ENCODE assay signal across 13 mouse cellular contexts in the genomic region with DNA sequence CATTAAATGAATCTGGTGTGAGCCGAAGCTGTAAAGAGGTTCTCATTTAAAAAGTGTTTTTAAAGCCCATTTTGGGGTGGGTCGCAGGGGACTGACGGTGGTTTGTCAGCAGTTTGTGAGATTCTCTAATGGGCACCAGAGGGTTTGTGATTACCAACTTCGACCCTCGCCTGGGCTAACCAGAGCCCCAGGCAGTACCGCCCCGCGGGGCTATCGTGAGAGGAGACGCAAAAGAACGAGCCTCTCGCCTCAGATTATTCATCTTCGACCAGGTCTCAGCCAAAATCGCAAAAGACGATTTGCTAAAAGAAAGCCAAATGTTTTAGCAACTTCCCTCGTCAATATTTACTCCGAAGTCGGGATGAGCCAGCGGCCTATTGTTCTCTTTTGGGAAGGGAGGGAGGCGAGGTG. TPM values are rescaled to one million over a fixed set of nuclear protein-coding genes. Genes with fewer than 3 reads are reported as not detected.
DNase-seq lines count a peak whose midpoint lies in the region; ATAC-seq and TF ChIP-seq lines count a peak whose summit lies in the region.
"Had no signal": no experiment of that assay in that cellular context is flagged by ENCODE, and none has a peak within 500 bp of the region (broad histone marks: within the 10 kb centered on the region; RNA-seq: fewer than 3 reads in every experiment).

No protein-coding gene starts in this region.

- no peak overlapping the region; the same call in 1 of the 2 replicates for H3K27ac ChIP-seq in embryonic facial prominence, embryonic 12.5 days
- H3K27ac ChIP-seq in hindbrain, postnatal 0 days = peak overlapping the region; percentile 89
- peak overlapping the region; percentile 98 for H3K27ac ChIP-seq in neural tube, embryonic 11.5 days (ENCODE audit: low read depth, low read length)
- no peak overlapping the region for H3K27ac ChIP-seq in heart, embryonic 10.5 days
- H3K27ac ChIP-seq: kidney, postnatal 0 days had no signal

- no peak overlapping the region for H3K4me2 ChIP-seq in embryonic facial prominence, embryonic 12.5 days (replicated peaks)
- H3K4me2 ChIP-seq in hindbrain, postnatal 0 days (ENCODE audit: low read depth, low read length) = peak overlapping the region; percentile 68; the same call in 1 of the 2 replicates
- peak overlapping the region; percentile 72 for H3K4me2 ChIP-seq in neural tube, embryonic 11.5 days (ENCODE audit: low read depth)

- H3K4me1 ChIP-seq in embryonic facial prominence, embryonic 12.5 days = peaks cover 21% of the 10 kb centered on the region; the same call in 1 of the 2 replicates
- H3K4me1 ChIP-seq in hindbrain, postnatal 0 days (ENCODE audit: insufficient read depth, low read length) = no peaks in the 10 kb centered on the region
- peaks cover 15% of the 10 kb centered on the region; the same call in 1 of the 2 replicates for H3K4me1 ChIP-seq in neural tube, embryonic 11.5 days (ENCODE audit: control insufficient read depth, insufficient read depth, low read length)
- H3K4me1 ChIP-seq in heart, embryonic 10.5 days = peaks cover 38% of the 10 kb centered on the region

- no peak for TF ChIP-seq CTCF in hindbrain, postnatal 0 days (IDR thresholded peaks at IDR 0.05; ENCODE audit: low read depth)

- peak overlapping the region; percentile 49 for H3K4me3 ChIP-seq in embryonic facial prominence, embryonic 12.5 days
- H3K4me3 ChIP-seq in hindbrain, postnatal 0 days (ENCODE audit: low read length) = peak overlapping the region; percentile 60
- peak overlapping the region; percentile 75 for H3K4me3 ChIP-seq in neural tube, embryonic 11.5 days (ENCODE audit: low read depth, low read length)
- H3K4me3 ChIP-seq in heart, embryonic 10.5 days = no peak overlapping the region

- H3K9me3 ChIP-seq in embryonic facial prominence, embryonic 12.5 days = no peaks in the 10 kb centered on the region
- H3K9me3 ChIP-seq in hindbrain, postnatal 0 days (ENCODE audit: low read length) = no peaks in the 10 kb centered on the region
- H3K9me3 ChIP-seq in neural tube, embryonic 11.5 days (ENCODE audit: control insufficient read depth, low read length) = no peaks in the 10 kb centered on the region
- no peaks in the 10 kb centered on the region for H3K9me3 ChIP-seq in heart, embryonic 10.5 days

- intact Hi-C loops in left cerebral cortex, postnatal 4 days (cut with DNase I) = loop anchor here (5.0 kb wide), 1 partner anchor 250 kb away; no protein-coding TSS in a partner anchor

- DNase-seq in cerebellum, adult 11-12 months = peak; percentile 28
- peak; percentile 27 for DNase-seq in hindbrain, postnatal 0 days (ENCODE audit: low spot score)
- peak; percentile 40 for DNase-seq in neural tube, embryonic 11.5 days (ENCODE audit: low spot score)
- no peak for DNase-seq in heart, embryonic 10.5 days (ENCODE audit: low spot score)
- DNase-seq in heart, postnatal 4 days = no peak
- no peak for DNase-seq in left cerebral cortex, postnatal 4 days
- DNase-seq: liver, postnatal 0 days; thymus, adult 2 months had no signal

- ATAC-seq in cerebellum, adult (ENCODE audit: insufficient number of reproducible peaks, low FRiP score, low TSS enrichment) = no peak
- ATAC-seq in embryonic facial prominence, embryonic 12.5 days (ENCODE audit: insufficient number of reproducible peaks, insufficient read depth, low FRiP score, low TSS enrichment) = no peak
- no peak for ATAC-seq in hindbrain, postnatal 0 days
- no peak for ATAC-seq in neural tube, embryonic 11.5 days (ENCODE audit: insufficient read depth, low FRiP score, low TSS enrichment)
- ATAC-seq: activated CD4-positive, CD25-positive, alpha-beta regulatory T cell, adult 4 months; liver, postnatal 0 days had no signal

- H3K36me3 ChIP-seq in embryonic facial prominence, embryonic 12.5 days = no peaks in the 10 kb centered on the region
- no peaks in the 10 kb centered on the region; the same call in 1 of the 2 replicates for H3K36me3 ChIP-seq in hindbrain, postnatal 0 days (ENCODE audit: insufficient read depth, low read length)
- no peaks in the 10 kb centered on the region for H3K36me3 ChIP-seq in neural tube, embryonic 11.5 days (ENCODE audit: control insufficient read depth, insufficient read depth, low read length)
- H3K36me3 ChIP-seq in heart, embryonic 10.5 days = no peaks in the 10 kb centered on the region

- WGBS in embryonic facial prominence, embryonic 12.5 days = under 1% methylated on average over 20 of the region's 20 CpGs
- 3% methylated on average over 20 of the region's 20 CpGs for WGBS in hindbrain, postnatal 0 days
- under 1% methylated on average over 20 of the region's 20 CpGs for WGBS in neural tube, embryonic 11.5 days
- WGBS in heart, embryonic 10.5 days = under 1% methylated on average over 20 of the region's 20 CpGs

- peaks cover 66% of the 10 kb centered on the region for H3K27me3 ChIP-seq in embryonic facial prominence, embryonic 12.5 days
- H3K27me3 ChIP-seq in hindbrain, postnatal 0 days (ENCODE audit: insufficient read depth, low read length) = no peaks in the 10 kb centered on the region
- peaks cover 51% of the 10 kb centered on the region for H3K27me3 ChIP-seq in neural tube, embryonic 11.5 days (ENCODE audit: control insufficient read depth, insufficient read depth, low read length)
- peaks cover 97% of the 10 kb centered on the region for H3K27me3 ChIP-seq in heart, embryonic 10.5 days (ENCODE audit: insufficient read depth, poor library complexity, severe bottlenecking)

- peak overlapping the region; percentile 30; the same call in 1 of the 2 replicates for H3K9ac ChIP-seq in embryonic facial prominence, embryonic 12.5 days
- peak overlapping the region; percentile 89 for H3K9ac ChIP-seq in hindbrain, postnatal 0 days (replicated peaks; ENCODE audit: low read length)
- peak overlapping the region; percentile 95 for H3K9ac ChIP-seq in neural tube, embryonic 11.5 days (ENCODE audit: low read length)
- H3K9ac ChIP-seq: liver, postnatal 0 days had no signal

RNA-seq across cellular contexts. Expression of a gene that starts 2.0 kb away (rescaled TPM):
- 3.7 and 4.9 TPM in 2 replicates for polyA plus RNA-seq in embryonic facial prominence, embryonic 12.5 days (2016; fragmentation: Nextera tagmentation; extraction: Ambion mirVana)
- 234 TPM in 2 replicates for total RNA-seq in hindbrain, postnatal 0 days (2014; rRNA removed)
- 35.9 and 40.2 TPM in 2 replicates for polyA plus RNA-seq in hindbrain, postnatal 0 days (2015; fragmentation: Nextera tagmentation; extraction: Ambion mirVana)
- polyA plus RNA-seq in neural tube, embryonic 11.5 days (2014; fragmentation: Nextera tagmentation; extraction: Ambion mirVana) = 6.3 and 7.6 TPM in 2 replicates
- polyA plus RNA-seq in heart, embryonic 10.5 days (2016; fragmentation: Nextera tagmentation; extraction: Ambion mirVana) = 0.11 TPM in 1 of 2 replicates, not detected in the other
- not detected for total RNA-seq in heart, postnatal 4 days (2021)
- 10 to 100 TPM; 22.4 to 24.1 TPM for total RNA-seq in left cerebral cortex, postnatal 4 days (2021)
- polyA plus RNA-seq: activated CD4-positive, CD25-positive, alpha-beta regulatory T cell, adult 4 months; kidney, postnatal 0 days; liver, postnatal 0 days; thymus, adult 2 months had no signal

RNA-seq across cellular contexts. Expression of a gene that starts 11.8 kb away (rescaled TPM):
- polyA plus RNA-seq in embryonic facial prominence, embryonic 12.5 days (2016; fragmentation: Nextera tagmentation; extraction: Ambion mirVana) = 4.8 and 5.4 TPM in 2 replicates
- total RNA-seq in hindbrain, postnatal 0 days (2014; rRNA removed) = 46.2 and 51.3 TPM in 2 replicates
- polyA plus RNA-seq in hindbrain, postnatal 0 days (2015; fragmentation: Nextera tagmentation; extraction: Ambion mirVana) = 31.0 and 31.1 TPM in 2 replicates
- polyA plus RNA-seq in neural tube, embryonic 11.5 days (2014; fragmentation: Nextera tagmentation; extraction: Ambion mirVana) = 10.3 and 10.8 TPM in 2 replicates
- polyA plus RNA-seq in heart, embryonic 10.5 days (2016; fragmentation: Nextera tagmentation; extraction: Ambion mirVana) = 0.04 and 0.30 TPM in 2 replicates
- total RNA-seq in heart, postnatal 4 days (2021) = not detected
- 1 to 10 TPM; 3.9 to 5.1 TPM for total RNA-seq in left cerebral cortex, postnatal 4 days (2021)
- polyA plus RNA-seq: gonadal fat pad, adult 2 months; liver, postnatal 0 days; thymus, adult 2 months had no signal

RNA-seq across cellular contexts. Expression of a gene that starts 13.1 kb away (rescaled TPM):
- polyA plus RNA-seq in embryonic facial prominence, embryonic 12.5 days (2016; fragmentation: Nextera tagmentation; extraction: Ambion mirVana) = not detected in 2 replicates
- total RNA-seq in hindbrain, postnatal 0 days (2014; rRNA removed) = 0.93 and 4.7 TPM in 2 replicates
- polyA plus RNA-seq in hindbrain, postnatal 0 days (2015; fragmentation: Nextera tagmentation; extraction: Ambion mirVana) = 1.2 and 1.4 TPM in 2 replicates
- 0.51 and 0.54 TPM in 2 replicates for polyA plus RNA-seq in neural tube, embryonic 11.5 days (2014; fragmentation: Nextera tagmentation; extraction: Ambion mirVana)
- polyA plus RNA-seq in heart, embryonic 10.5 days (2016; fragmentation: Nextera tagmentation; extraction: Ambion mirVana) = not detected in 2 replicates
- total RNA-seq in heart, postnatal 4 days (2021) = not detected
- under 1 TPM in 1 of 2 experiments, not detected in 1; 0.40 TPM for total RNA-seq in left cerebral cortex, postnatal 4 days (2021)
- polyA plus RNA-seq: activated CD4-positive, CD25-positive, alpha-beta regulatory T cell, adult 4 months; gonadal fat pad, adult 2 months; kidney, postnatal 0 days; liver, postnatal 0 days; thymus, adult 2 months had no signal

RNA-seq across cellular contexts. Expression of a gene that starts 26.4 kb away (rescaled TPM):
- polyA plus RNA-seq in embryonic facial prominence, embryonic 12.5 days (2016; fragmentation: Nextera tagmentation; extraction: Ambion mirVana) = 0.38 and 0.47 TPM in 2 replicates
- total RNA-seq in hindbrain, postnatal 0 days (2014; rRNA removed) = 1.2 and 3.0 TPM in 2 replicates
- polyA plus RNA-seq in hindbrain, postnatal 0 days (2015; fragmentation: Nextera tagmentation; extraction: Ambion mirVana) = 0.56 and 0.82 TPM in 2 replicates
- polyA plus RNA-seq in neural tube, embryonic 11.5 days (2014; fragmentation: Nextera tagmentation; extraction: Ambion mirVana) = 0.23 and 0.35 TPM in 2 replicates
- not detected in 2 replicates for polyA plus RNA-seq in heart, embryonic 10.5 days (2016; fragmentation: Nextera tagmentation; extraction: Ambion mirVana)
- not detected for total RNA-seq in heart, postnatal 4 days (2021)
- total RNA-seq in left cerebral cortex, postnatal 4 days (2021) = under 1 TPM; 0.28 to 0.50 TPM
- polyA plus RNA-seq: activated CD4-positive, CD25-positive, alpha-beta regulatory T cell, adult 4 months; gonadal fat pad, adult 2 months; kidney, postnatal 0 days; liver, postnatal 0 days; thymus, adult 2 months had no signal

RNA-seq across cellular contexts. Expression of a gene that starts 56.9 kb away (rescaled TPM):
- 35.3 and 36.5 TPM in 2 replicates for polyA plus RNA-seq in embryonic facial prominence, embryonic 12.5 days (2016; fragmentation: Nextera tagmentation; extraction: Ambion mirVana)
- 6.7 and 13.4 TPM in 2 replicates for total RNA-seq in hindbrain, postnatal 0 days (2014; rRNA removed)
- polyA plus RNA-seq in hindbrain, postnatal 0 days (2015; fragmentation: Nextera tagmentation; extraction: Ambion mirVana) = 39.1 and 42.8 TPM in 2 replicates
- 33.1 and 33.4 TPM in 2 replicates for polyA plus RNA-seq in neural tube, embryonic 11.5 days (2014; fragmentation: Nextera tagmentation; extraction: Ambion mirVana)
- polyA plus RNA-seq in heart, embryonic 10.5 days (2016; fragmentation: Nextera tagmentation; extraction: Ambion mirVana) = 27.6 and 32.1 TPM in 2 replicates
- total RNA-seq in heart, postnatal 4 days (2021) = 10 to 100 TPM; 26.3 to 34.9 TPM
- total RNA-seq in left cerebral cortex, postnatal 4 days (2021) = 10 to 100 TPM; 26.1 to 29.5 TPM

Comparison
In these comparisons a context has a peak if more than half of its experiments do, and no peak if none do; other contexts are left out.
1. DNase-seq: peak in cerebellum, adult 11-12 months (single experiment), hindbrain, postnatal 0 days (single experiment) and neural tube, embryonic 11.5 days (single experiment); none in heart, embryonic 10.5 days (single experiment), heart, postnatal 4 days (single experiment) and left cerebral cortex, postnatal 4 days (single experiment).
2. H3K27ac ChIP-seq: peak in hindbrain, postnatal 0 days (single experiment) and neural tube, embryonic 11.5 days (single experiment); none in embryonic facial prominence, embryonic 12.5 days (single experiment) and heart, embryonic 10.5 days (single experiment).
3. H3K9ac ChIP-seq: peak in every context shown above with its lines; median percentile 95 in neural tube, embryonic 11.5 days; 89 in hindbrain, postnatal 0 days; 30 in embryonic facial prominence, embryonic 12.5 days.